Mouse (Mus musculus): ENCODE data around the gene Kcns1. TPM values are rescaled to one million over a fixed set of nuclear protein-coding genes. Genes with fewer than 3 reads are reported as not detected.

Gene Kcns1
- polyA plus RNA-seq, 1 experiment from 2014 or later = not detected

- 15% methylated on average over 90 of the region's 90 CpGs for WGBS (ENCODE audit: insufficient replicate concordance)
- peaks cover 61% of the 10 kb centered on the region for H3K27me3 ChIP-seq (ENCODE audit: insufficient read depth, low read length)
Observed at GRCm38 (mm10) chr2:164167752-164168570, 3.0 kb downstream of the Kcns1 start.

GRCm38 (mm10) chr2:164164941-164165340 lies 6.0 kb downstream of the Kcns1 start:
- Histone ChIP-seq H3K9me3 (ENCODE audit: low read length) (no peaks in the 10 kb centered on the region), H3K27ac (ENCODE audit: low read depth) (no peak overlapping the region), H3K27me3 (ENCODE audit: insufficient read depth, low read length) (peaks cover 40% of the 10 kb centered on the region), H3K36me3 (replicated peaks; ENCODE audit: insufficient read depth, low read length) (no peaks in the 10 kb centered on the region), H3K4me3 (ENCODE audit: low read depth, low read length) (no peak overlapping the region), H3K9ac (replicated peaks) (no peak overlapping the region), H3K4me1 (ENCODE audit: insufficient read depth) (peaks cover 5% of the 10 kb centered on the region), H3K4me2 (ENCODE audit: low read depth, low read length) (no peak overlapping the region)
- WGBS (ENCODE audit: insufficient replicate concordance) = 78% methylated on average over 5 of the region's 5 CpGs
- TF ChIP-seq EP300 (IDR thresholded peaks at IDR 0.05; ENCODE audit: low read depth) = no peak
- no peak for TF ChIP-seq CTCF (IDR thresholded peaks at IDR 0.05; ENCODE audit: low read depth)
- no peak for ATAC-seq
- no peak for DNase-seq

More at GRCm38 (mm10) chr2:164167752-164168570, 3.0 kb downstream of the Kcns1 start:
- Histone ChIP-seq H3K36me3 (replicated peaks; ENCODE audit: insufficient read depth, low read length) (no peaks in the 10 kb centered on the region), H3K9me3 (ENCODE audit: low read length) (no peaks in the 10 kb centered on the region), H3K9ac (replicated peaks) (no peak overlapping the region), H3K4me2 (ENCODE audit: low read depth, low read length) (no peak overlapping the region), H3K4me3 (ENCODE audit: low read depth, low read length) (0 out of 2 replicates have a peak overlapping the region, but pooled peaks have one; percentile 24), H3K4me1 (ENCODE audit: insufficient read depth) (peaks cover 5% of the 10 kb centered on the region; the same call in 1 of the 2 replicates), H3K27ac (ENCODE audit: low read depth) (no peak overlapping the region)
- ATAC-seq (no peak), DNase-seq (no peak)
- TF ChIP-seq EP300 (IDR thresholded peaks at IDR 0.05; ENCODE audit: low read depth) (no peak), CTCF (IDR thresholded peaks at IDR 0.05; ENCODE audit: low read depth) (no peak)

GRCm38 (mm10) chr2:164161515-164162055 lies 9.3 kb downstream of the Kcns1 start:
- ATAC-seq (no peak), DNase-seq (no peak)
- Histone ChIP-seq H3K4me3 (ENCODE audit: low read depth, low read length) (no peak overlapping the region), H3K9me3 (ENCODE audit: low read length) (no peaks in the 10 kb centered on the region), H3K27me3 (ENCODE audit: insufficient read depth, low read length) (peaks cover 7% of the 10 kb centered on the region), H3K36me3 (replicated peaks; ENCODE audit: insufficient read depth, low read length) (no peaks in the 10 kb centered on the region), H3K9ac (replicated peaks) (no peak overlapping the region), H3K4me2 (ENCODE audit: low read depth, low read length) (no peak overlapping the region), H3K4me1 (ENCODE audit: insufficient read depth) (no peaks in the 10 kb centered on the region; the same call in 1 of the 2 replicates), H3K27ac (ENCODE audit: low read depth) (no peak overlapping the region)
- no peak for TF ChIP-seq CTCF (IDR thresholded peaks at IDR 0.05; ENCODE audit: low read depth)
- TF ChIP-seq EP300 (IDR thresholded peaks at IDR 0.05; ENCODE audit: low read depth) = no peak
- 71% methylated on average over 11 of the region's 11 CpGs for WGBS (ENCODE audit: insufficient replicate concordance)

- H3K36me3 ChIP-seq (replicated peaks; ENCODE audit: insufficient read depth, low read length) = peaks cover 11% of the 10 kb centered on the region
- no peak overlapping the region for H3K9ac ChIP-seq (replicated peaks)
- WGBS (ENCODE audit: insufficient replicate concordance) = 65% methylated on average over 2 of the region's 2 CpGs
- H3K9me3 ChIP-seq (ENCODE audit: low read length) = no peaks in the 10 kb centered on the region
- no peaks in the 10 kb centered on the region for H3K27me3 ChIP-seq (ENCODE audit: insufficient read depth, low read length)
- no peak for DNase-seq
- no peak for TF ChIP-seq CTCF (IDR thresholded peaks at IDR 0.05; ENCODE audit: low read depth)
- TF ChIP-seq EP300 (IDR thresholded peaks at IDR 0.05; ENCODE audit: low read depth) = no peak
- H3K4me3 ChIP-seq (ENCODE audit: low read depth, low read length) = no peak overlapping the region
- H3K27ac ChIP-seq (ENCODE audit: low read depth) = no peak overlapping the region
- no peak overlapping the region for H3K4me2 ChIP-seq (ENCODE audit: low read depth, low read length)
- H3K4me1 ChIP-seq (ENCODE audit: insufficient read depth) = no peaks in the 10 kb centered on the region; the same call in 1 of the 2 replicates
- no peak for ATAC-seq
Observed at GRCm38 (mm10) chr2:164158838-164159237, 12.1 kb downstream of the Kcns1 start.

GRCm38 (mm10) chr2:164156158-164156557 lies 14.8 kb downstream of the Kcns1 start:
- DNase-seq = no peak

GRCm38 (mm10) chr2:164154007-164154406 lies 16.9 kb downstream of the Kcns1 start:
- H3K36me3 ChIP-seq (replicated peaks; ENCODE audit: insufficient read depth, low read length) = peaks cover 36% of the 10 kb centered on the region
- no peak overlapping the region for H3K4me2 ChIP-seq (ENCODE audit: low read depth, low read length)
- 90% methylated on average over 10 of the region's 10 CpGs for WGBS (ENCODE audit: insufficient replicate concordance)
- no peak overlapping the region for H3K9ac ChIP-seq (replicated peaks)
- H3K4me3 ChIP-seq (ENCODE audit: low read depth, low read length) = no peak overlapping the region
- TF ChIP-seq EP300 (IDR thresholded peaks at IDR 0.05; ENCODE audit: low read depth) = no peak
- TF ChIP-seq CTCF (IDR thresholded peaks at IDR 0.05; ENCODE audit: low read depth) = no peak
- no peak for ATAC-seq
- H3K27me3 ChIP-seq (ENCODE audit: insufficient read depth, low read length) = no peaks in the 10 kb centered on the region
- DNase-seq = no peak
- H3K27ac ChIP-seq (ENCODE audit: low read depth) = no peak overlapping the region
- H3K9me3 ChIP-seq (ENCODE audit: low read length) = no peaks in the 10 kb centered on the region
- no peaks in the 10 kb centered on the region for H3K4me1 ChIP-seq (ENCODE audit: insufficient read depth)

More at GRCm38 (mm10) chr2:164156158-164156557, 14.8 kb downstream of the Kcns1 start:
- Histone ChIP-seq H3K27me3 (ENCODE audit: insufficient read depth, low read length) (no peaks in the 10 kb centered on the region), H3K27ac (ENCODE audit: low read depth) (no peak overlapping the region), H3K36me3 (replicated peaks; ENCODE audit: insufficient read depth, low read length) (peaks cover 32% of the 10 kb centered on the region), H3K4me1 (ENCODE audit: insufficient read depth) (no peaks in the 10 kb centered on the region; the same call in 1 of the 2 replicates), H3K4me2 (ENCODE audit: low read depth, low read length) (no peak overlapping the region), H3K9me3 (ENCODE audit: low read length) (no peaks in the 10 kb centered on the region), H3K4me3 (ENCODE audit: low read depth, low read length) (no peak overlapping the region), H3K9ac (replicated peaks) (no peak overlapping the region)
- ATAC-seq = no peak
- TF ChIP-seq EP300 (IDR thresholded peaks at IDR 0.05; ENCODE audit: low read depth) = no peak
- WGBS (ENCODE audit: insufficient replicate concordance) = 71% methylated on average over 7 of the region's 7 CpGs

Data from liver, postnatal 0 days (tissue).